Mouse (Mus musculus) right cerebral cortex, postnatal 36 days (tissue): ENCODE measurements around the gene Mrpl42.

Experiments
- DNase-seq, 2 experiments: peaks; one replicate each; pipeline ENCODE4 v3.0.0; 2022; ENCODE audit warnings: low spot score in 2 of 2, mixed read lengths in 1 of 2

The Mrpl42 gene

DNA sequence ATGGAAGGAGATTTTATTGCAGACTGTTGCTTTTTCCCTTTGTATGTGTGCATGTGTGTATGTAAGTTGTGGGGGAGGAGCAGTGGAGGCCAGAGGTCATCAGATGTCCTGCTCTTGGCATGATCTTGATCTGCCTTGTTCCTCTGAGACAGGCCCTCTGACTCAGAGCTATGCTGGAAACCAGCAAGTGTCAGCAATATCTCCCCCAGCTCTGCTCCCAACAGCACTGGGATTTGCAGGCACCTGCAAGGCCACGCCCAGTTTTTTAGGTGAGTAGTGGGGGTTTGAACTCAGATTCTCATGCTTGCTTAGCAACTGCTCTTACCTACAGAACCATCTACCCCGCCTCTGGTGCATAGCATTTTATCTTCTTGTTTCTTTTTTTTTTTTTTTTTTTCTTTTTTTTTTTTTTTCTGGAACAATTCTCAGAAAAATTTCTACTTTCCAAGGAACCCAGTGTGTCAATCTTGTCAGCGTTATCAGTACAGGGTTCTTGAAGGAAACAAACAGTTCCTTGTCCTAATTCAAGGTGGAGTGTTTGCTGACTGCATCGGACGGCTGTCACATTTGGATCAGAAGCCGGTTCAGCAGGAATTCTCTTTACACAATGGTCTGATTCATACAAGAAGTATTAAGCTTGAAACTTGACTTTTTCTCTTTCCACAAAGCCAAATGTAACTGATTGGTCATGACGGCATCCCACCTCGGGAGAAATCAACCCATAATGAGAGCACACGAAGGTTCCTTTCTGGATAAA, 43.5 kb downstream of the Mrpl42 start:
- DNase-seq: no peak

DNA sequence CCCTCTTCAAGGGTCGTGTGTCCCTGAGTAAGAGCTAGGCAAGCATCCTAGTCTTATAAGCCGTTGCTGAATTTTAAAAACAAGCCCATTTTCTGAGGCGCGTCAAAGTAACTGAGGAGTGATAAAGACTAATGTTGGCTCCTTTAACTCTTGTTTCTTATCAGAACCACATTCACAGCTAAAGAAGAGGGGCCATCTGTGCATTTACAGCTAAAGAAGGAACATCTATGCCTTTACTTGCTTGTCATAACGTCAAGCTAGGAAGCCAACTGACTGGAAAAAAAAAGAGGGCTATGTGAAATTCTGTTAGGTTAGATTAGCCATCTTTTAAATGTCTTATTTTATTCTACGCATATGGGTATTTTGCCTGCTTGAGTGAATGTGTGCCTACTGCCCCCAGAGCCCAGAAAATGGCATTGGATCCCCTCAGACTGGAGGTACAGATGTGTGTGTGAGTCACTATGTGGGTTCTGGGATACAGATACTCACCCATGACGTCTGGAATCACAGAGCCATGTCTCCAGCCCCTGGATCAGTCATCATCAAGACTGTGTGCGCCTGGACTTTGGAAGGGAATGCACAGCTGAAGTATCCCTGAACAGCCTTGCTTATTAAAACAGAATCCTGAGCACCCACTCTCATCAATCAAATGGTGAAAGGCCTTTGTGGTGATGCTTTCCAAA, 44.2 kb downstream of the Mrpl42 start:
- DNase-seq: no peak

DNA sequence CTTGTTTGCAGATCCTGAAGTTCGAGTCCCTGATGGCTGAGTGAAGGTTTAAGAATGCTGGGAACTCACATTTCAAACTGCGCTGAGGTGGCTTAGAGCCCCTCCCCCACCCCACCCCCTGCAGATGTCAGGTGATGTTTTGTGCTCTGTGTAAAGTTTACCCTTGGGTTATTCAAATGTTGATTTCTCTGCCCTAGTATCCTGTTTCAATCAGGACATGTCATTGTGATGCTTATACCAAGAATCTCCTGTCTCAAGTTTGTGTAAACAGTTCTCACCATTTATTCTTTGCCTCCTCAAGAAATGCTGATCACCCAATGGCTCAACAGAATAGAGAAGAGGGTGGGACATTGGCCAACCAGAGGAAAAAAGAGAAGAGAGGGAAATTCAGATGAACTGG, 45.6 kb downstream of the Mrpl42 start:
- no peak for DNase-seq

DNA sequence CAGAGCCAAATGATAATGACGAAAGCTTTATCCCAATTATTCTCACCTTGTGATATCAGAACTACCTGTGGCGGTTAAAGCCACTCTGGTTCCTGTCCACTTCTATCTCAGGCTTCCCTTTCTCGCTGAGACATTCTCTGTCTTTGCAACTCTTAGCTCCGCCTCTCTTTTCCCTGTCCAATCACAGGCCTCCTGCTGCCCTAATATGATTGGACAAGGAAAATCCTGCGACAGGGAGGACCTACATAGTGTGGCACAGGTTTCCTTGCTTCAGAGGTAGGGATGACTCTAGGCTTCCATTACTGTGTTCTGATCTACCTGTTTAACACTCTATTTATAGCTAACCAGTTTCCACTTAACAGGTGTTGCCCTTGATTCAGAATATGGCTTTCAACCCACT, 48.5 kb downstream of the Mrpl42 start:
- no peak for DNase-seq

DNA sequence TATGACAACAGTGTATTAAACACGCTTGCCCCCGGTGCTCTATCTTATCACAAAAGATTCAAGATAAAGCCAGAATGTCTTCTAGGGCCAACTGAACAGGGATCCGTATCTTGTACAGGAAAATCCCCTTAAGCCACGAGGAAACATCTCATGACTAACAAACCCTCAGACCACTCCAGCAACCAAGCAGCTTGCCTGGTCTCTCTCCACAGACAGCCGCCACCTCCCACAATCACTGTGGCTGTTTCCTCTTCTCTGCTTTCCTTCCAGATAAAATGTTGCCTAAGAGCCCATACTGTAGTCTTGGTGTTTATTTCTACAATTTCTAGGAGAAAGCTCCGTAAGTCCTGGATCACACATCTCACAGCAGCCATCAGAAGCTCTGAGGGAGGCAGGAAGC, 52.7 kb downstream of the Mrpl42 start:
- no peak for DNase-seq

DNA sequence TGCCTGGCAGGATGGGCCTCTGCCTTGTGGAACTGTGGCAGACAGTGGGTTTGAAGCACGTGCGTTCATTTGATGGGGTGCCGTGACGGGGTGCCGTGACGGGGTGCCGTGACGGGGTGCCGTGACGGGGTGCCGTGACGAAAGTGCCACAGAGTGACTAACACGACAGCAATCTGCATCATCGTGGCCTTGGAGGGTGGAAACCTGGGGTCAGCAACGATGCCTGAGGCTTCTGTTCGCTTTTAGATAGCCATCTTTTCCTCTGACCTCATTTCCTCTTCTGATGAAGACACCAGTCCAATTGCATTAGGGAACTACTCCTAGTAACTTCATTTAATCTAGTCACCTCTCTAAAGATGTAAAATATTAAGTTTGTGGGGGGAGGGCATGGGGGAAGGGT, 53.8 kb downstream of the Mrpl42 start:
- no peak for DNase-seq

DNA sequence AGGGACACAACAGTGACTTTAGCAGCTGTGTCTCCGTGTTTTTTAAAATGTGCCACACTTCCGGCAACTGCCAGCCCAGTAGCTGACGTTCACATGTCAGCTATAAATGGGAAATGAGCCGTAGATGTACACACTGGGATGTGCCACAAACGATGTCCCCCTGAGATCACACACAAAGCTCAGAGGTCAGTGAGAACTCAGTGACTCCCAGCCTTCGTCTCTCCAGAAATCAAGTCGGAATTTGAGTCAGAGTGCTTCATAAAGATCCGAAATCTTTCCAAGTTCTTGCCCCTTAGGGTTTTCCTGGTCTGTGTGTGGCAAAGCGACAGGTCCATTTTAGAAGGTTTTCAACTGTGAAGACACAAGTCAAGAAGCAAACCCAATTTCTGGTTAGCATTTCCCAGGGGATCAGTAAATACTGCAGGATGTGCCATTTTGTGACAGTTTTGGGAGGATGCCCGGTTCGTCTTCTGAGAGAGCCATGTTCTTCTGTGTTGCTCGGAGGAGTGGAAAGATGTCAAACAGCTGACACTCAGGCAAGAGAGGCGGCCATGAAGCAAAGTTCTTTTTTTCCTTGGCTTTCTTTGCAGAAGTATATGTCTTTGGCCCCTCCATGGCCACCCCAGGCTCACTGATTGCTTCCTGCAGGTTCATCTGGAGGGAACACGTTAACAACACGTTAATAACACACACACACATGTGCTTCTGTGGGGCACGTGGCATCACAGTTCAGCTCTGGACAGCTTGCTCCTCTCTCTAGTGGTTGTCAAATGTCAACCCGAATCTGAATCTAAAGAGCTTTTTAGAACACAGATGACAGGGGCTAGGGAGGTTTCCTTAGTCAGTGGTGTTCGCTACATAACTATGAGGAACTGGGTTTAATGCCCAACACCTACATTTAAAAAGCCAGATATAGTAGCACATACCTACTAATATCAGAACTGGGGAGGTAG, 56.4 kb downstream of the Mrpl42 start:
- no peak for DNase-seq

DNA sequence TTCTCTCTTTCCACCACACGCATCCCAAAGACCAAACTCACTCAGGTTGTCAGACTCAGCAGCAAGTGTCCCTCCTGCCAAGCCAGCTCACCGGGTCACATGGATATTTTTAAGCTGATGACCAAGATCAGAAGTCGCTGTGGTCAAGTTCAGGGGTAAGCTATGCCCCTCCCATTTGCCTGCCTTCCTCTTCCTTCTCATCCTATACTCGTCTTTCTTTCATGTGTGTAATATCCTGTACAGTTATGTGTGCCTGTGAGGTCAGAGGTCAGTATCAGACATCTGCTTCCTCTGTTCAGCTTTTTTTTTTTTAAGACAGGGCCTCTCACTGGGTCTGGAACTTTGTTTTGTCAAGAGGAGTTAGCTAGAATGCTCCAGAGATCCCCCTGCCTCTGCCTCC, 59.4 kb downstream of the Mrpl42 start:
- no peak for DNase-seq

DNA sequence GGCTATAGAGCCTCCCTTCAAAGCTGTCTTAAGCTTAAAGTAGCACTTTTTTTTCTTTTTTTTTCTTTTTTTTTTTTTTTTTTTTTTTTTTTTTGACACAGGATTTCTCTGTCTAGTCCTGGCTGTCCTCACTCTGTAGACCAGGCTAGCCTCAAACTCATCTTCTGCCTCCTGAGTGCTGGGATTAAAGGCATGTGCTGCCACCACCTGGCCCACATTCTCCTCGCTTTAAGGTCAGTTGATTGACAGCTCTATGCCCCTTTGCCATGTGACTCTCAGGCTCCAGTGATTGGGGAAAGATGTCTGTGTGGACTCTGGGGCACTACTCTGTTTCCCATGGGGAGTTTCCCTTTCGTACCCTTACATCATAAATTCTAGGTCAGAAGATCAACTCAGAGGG, 61.2 kb downstream of the Mrpl42 start:
- no peak for DNase-seq

DNA sequence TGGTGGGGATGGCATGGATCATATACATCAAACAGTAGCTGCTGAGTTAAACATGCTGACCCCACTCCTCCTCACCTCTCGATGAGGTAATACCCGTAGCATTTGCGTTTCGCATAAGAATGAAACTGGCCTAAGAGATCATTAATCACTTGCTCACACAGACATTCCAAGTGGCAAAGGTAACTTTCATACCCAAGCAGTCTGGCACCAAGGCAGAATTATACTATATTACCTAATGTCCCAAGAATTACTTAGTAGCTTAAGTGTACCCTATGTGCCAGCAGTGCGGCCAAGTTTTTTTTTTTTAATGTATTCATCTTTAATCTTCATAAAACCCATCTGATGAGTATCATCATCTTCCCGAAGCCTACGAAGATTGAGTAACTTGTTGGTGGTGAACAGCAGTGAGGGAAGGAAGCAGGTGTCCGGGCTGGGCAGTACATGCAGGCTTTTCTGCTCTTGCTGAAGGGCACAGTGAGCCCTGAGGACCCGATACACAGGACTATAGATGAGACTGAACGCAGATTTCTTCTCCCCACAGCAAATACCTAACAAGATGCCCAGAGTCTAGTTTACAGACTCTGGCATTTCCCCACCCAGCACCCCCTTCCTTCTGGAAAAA, 61.9 kb downstream of the Mrpl42 start:
- DNase-seq: no peak

DNA sequence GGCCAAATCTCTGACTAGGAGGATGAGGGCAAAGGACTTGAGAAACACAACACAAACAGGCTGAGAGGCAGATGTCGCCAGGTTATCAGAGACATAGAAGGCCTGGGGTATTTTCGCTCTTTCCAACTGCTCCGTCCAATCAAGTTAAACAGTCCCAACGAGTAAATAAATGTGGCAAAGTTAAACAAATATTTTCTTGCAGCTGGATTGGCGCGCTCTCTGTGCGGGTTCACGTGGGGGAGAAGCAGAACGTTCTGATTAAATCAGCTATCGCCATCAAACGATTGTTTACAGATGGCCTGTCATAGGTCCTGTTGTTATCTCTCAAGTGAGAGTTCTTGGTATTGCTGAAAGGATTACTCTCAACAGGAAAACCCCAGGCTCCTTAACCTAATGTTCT, 62.8 kb downstream of the Mrpl42 start:
- no peak for DNase-seq
